Mouse (Mus musculus): ENCODE data around the gene Gm20388.

DNA sequence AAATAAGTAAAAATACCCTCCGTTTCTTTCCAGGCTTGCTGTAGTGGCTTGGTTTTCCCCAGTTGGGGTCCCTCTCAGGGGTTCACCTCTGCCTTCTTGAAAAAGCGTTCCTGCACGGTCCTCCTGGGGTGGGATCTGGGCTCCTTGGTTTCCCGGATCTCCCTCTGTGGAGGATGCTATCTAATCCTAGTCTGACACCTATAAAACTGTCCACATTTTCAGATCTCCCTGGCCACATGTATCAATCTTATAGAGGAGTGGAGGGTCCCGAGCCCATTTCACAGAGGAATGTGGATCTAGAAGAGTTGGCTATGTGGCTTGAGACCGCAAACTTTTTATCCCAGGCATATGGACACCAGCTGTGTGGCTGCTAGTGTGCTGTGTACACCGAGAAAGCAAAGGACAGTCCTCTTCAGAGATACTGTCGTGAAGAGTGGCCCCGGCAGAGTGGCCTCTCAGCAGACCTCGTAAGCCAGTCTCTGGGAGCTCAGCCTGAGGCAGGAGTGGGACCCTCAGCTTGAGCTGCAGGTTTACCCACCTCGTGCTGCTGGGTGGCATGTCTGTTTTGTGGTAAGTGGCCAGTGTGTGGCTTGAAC, 2768.8 kb downstream of the Gm20388 start:
- no peak for TF ChIP-seq EP300 (IDR thresholded peaks at IDR 0.05; ENCODE audit: low read depth)
- no peak for TF ChIP-seq CTCF (IDR thresholded peaks at IDR 0.05; ENCODE audit: low read depth)

Data from liver, embryonic 14.5 days (tissue).